Mouse (Mus musculus) adrenal gland, adult 8-10 months (tissue): ENCODE measurements around the gene Atp1a2. TPM values are rescaled to one million over a fixed set of nuclear protein-coding genes. Genes with fewer than 3 reads are reported as not detected.
A peak's percentile ranks its signal among the peaks of the same experiment; 100 is the strongest.

ENCODE experiments used
- DNase-seq: peaks from one replicate; pipeline ENCODE4 v3.0.0; 2022
- total RNA-seq, 4 experiments: library from RNA; stranded (reverse); gene quantifications; 2 replicates each; pipeline ENCODE4 v1.2.4; 2022

Gene Atp1a2
- total RNA-seq, 4 experiments from 2014 or later = 34.9 to 107 (median 92.5) TPM

GRCm38 (mm10) chr1:172323801-172324359 is 26.0 kb upstream of the Atp1a2 start:
- DNase-seq = no peak

- DNase-seq = no peak
These were observed 25.4 kb upstream of the Atp1a2 start for GRCm38 (mm10) chr1:172323298-172323697.

- DNase-seq = no peak
These were observed 24.9 kb upstream of the Atp1a2 start for GRCm38 (mm10) chr1:172322725-172323124.

- DNase-seq = no peak
These were observed 22.1 kb upstream of the Atp1a2 start for GRCm38 (mm10) chr1:172319921-172320411.

GRCm38 (mm10) chr1:172319346-172319745 is 21.5 kb upstream of the Atp1a2 start:
- no peak for DNase-seq

- DNase-seq = no peak
These were observed 20.7 kb upstream of the Atp1a2 start for GRCm38 (mm10) chr1:172318424-172319035.

GRCm38 (mm10) chr1:172317946-172318345 is 20.1 kb upstream of the Atp1a2 start:
- no peak for DNase-seq

- no peak for DNase-seq
These were observed 19.6 kb upstream of the Atp1a2 start for GRCm38 (mm10) chr1:172317431-172317830.

GRCm38 (mm10) chr1:172314911-172315310 is 17.0 kb upstream of the Atp1a2 start:
- DNase-seq = no peak

GRCm38 (mm10) chr1:172313613-172314411 is 15.9 kb upstream of the Atp1a2 start:
- DNase-seq = no peak

- DNase-seq = no peak
These were observed 15.1 kb upstream of the Atp1a2 start for GRCm38 (mm10) chr1:172312768-172313561.

- peak; percentile 85 for DNase-seq
These were observed 14.3 kb upstream of the Atp1a2 start for GRCm38 (mm10) chr1:172311921-172312767.

- DNase-seq = peak; percentile 78
These were observed 13.5 kb upstream of the Atp1a2 start for GRCm38 (mm10) chr1:172311248-172311906.

GRCm38 (mm10) chr1:172309699-172310398 is 12.0 kb upstream of the Atp1a2 start:
- DNase-seq = peak; percentile 89

- DNase-seq = no peak
These were observed 10.5 kb upstream of the Atp1a2 start for GRCm38 (mm10) chr1:172308409-172308808.

- DNase-seq = no peak
These were observed 10.1 kb upstream of the Atp1a2 start for GRCm38 (mm10) chr1:172307936-172308335.

GRCm38 (mm10) chr1:172306885-172307284 is 9.0 kb upstream of the Atp1a2 start:
- DNase-seq = no peak

GRCm38 (mm10) chr1:172306196-172306595 is 8.3 kb upstream of the Atp1a2 start:
- DNase-seq = no peak

- no peak for DNase-seq
These were observed 7.8 kb upstream of the Atp1a2 start for GRCm38 (mm10) chr1:172305635-172306034.

- DNase-seq = no peak
These were observed 7.3 kb upstream of the Atp1a2 start for GRCm38 (mm10) chr1:172305153-172305552.
